Mouse (Mus musculus) layer of hippocampus, postnatal 25 days (tissue): ENCODE data around the gene 4930583I09Rik. TPM values are rescaled to one million over a fixed set of nuclear protein-coding genes. Genes with fewer than 3 reads are reported as not detected.

Source experiments
- DNase-seq, 2 experiments: peaks; one replicate each; pipeline ENCODE4 v3.0.0; 2022; ENCODE audit warnings: mixed read lengths in 2 of 2, low spot score in 1 of 2; ENCODE audit errors: extremely low spot score in 1 of 2
- total RNA-seq, 2 experiments: library from RNA; stranded (reverse); gene quantifications; 2 replicates each; pipeline ENCODE4 v1.2.3; 2021

Gene 4930583I09Rik
- total RNA-seq: not detected

- DNase-seq: no peak
Observed at GRCm38 (mm10) chr17:64835928-64836327, at the start of gene 4930583I09Rik. Gene 4930583I09Rik (minus strand): TSS chr17:64836071.

GRCm38 (mm10) chr17:64876111-64876510 is 40.2 kb upstream of the 4930583I09Rik start:
- DNase-seq: no peak

GRCm38 (mm10) chr17:64873651-64874072 is 37.8 kb upstream of the 4930583I09Rik start:
- DNase-seq: peak in 1 of 2 experiments; percentile 7

GRCm38 (mm10) chr17:64863817-64864216 is 27.9 kb upstream of the 4930583I09Rik start:
- DNase-seq: no peak

DNA sequence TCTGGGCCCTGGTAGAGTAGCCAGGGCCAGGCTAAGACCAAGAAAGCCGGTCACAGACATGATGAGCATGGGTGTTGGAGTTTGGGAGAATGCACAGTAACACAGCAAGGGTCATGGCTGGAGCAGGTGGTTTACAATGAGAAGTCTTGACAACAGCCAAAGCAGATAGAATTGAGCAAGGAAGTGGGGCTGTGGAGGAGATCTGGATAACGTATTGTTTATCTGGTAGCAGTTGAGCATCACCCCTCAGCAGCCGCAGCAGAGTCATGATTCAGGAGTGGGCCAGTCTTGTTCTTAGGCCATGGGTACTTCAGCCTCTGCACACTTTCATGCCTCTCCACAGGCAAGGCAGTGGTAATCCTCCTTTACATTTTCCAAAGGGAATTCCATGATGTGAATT is 25.1 kb upstream of the 4930583I09Rik start:
- no peak for DNase-seq

- no peak for DNase-seq
Observed at GRCm38 (mm10) chr17:64858848-64859247, 23.0 kb upstream of the 4930583I09Rik start.

DNA sequence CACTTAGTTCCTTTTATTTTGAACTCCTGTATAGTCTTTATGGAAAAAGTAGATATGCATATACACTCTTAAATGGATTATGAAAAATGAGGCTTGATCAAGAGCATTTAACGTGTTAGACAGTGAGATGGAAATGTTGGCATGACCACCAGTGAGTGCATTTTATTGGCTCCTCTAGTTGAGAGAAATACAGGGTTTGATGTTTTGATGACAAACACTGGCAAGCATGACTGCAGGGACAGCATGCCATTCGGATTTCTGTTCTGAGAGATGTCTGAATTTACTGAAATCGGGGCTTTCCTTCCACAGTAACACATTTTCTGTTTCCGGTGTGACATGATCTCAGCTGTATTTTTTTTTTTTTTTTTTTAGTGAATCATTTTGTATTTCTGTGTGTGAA is 12.2 kb upstream of the 4930583I09Rik start:
- DNase-seq: no peak

GRCm38 (mm10) chr17:64846654-64847053 is 10.8 kb upstream of the 4930583I09Rik start:
- DNase-seq: no peak

- no peak for DNase-seq
Observed at GRCm38 (mm10) chr17:64836892-64837291, 1.0 kb upstream of the 4930583I09Rik start.

DNA sequence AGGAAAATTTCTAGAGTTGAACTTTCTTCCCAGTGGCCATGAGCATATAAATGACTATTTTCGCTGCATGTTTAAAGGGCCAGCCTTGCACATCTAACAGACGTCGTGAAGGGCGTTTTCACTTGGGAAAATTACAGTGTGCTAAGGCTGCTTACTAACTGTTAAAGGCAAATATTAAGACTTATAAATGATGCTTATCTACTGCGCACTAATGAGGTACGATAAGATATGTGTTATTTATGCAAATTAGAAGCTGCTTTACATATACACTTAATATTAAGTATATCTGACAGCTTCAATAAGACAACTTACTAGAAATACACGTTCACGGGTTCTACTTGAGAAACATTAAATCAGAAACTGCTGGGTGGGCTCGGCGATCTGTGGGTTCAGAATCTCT is 481 bp upstream of the 4930583I09Rik start:
- DNase-seq: no peak

- DNase-seq: no peak
Observed at GRCm38 (mm10) chr17:64833906-64834490, 1.9 kb downstream of the 4930583I09Rik start.

- DNase-seq: no peak
Observed at GRCm38 (mm10) chr17:64833071-64833470, 2.8 kb downstream of the 4930583I09Rik start.

DNA sequence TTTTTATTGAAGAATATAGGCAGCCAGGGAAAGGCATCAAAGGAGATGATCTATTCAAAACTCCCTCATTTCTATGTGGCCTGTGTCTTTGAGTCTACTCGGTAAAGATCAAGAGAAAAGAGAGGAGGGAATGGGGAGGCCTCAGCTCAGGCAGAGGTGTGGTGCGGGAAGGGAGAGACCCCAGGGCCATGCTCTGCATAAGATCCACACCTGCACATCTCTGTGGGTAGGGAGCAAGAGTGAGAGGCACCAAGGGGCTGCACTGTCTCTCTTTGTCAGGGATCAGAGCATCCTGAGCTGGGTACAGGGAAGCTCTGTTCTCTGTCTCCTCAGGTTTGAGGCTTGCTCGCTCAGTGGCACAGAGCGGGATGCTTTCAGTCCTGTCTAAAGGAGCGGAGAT is 8.4 kb downstream of the 4930583I09Rik start:
- DNase-seq: no peak

GRCm38 (mm10) chr17:64826843-64827242 is 9.0 kb downstream of the 4930583I09Rik start:
- DNase-seq: no peak

- DNase-seq: no peak
Observed at GRCm38 (mm10) chr17:64822561-64822960, 13.3 kb downstream of the 4930583I09Rik start.

DNA sequence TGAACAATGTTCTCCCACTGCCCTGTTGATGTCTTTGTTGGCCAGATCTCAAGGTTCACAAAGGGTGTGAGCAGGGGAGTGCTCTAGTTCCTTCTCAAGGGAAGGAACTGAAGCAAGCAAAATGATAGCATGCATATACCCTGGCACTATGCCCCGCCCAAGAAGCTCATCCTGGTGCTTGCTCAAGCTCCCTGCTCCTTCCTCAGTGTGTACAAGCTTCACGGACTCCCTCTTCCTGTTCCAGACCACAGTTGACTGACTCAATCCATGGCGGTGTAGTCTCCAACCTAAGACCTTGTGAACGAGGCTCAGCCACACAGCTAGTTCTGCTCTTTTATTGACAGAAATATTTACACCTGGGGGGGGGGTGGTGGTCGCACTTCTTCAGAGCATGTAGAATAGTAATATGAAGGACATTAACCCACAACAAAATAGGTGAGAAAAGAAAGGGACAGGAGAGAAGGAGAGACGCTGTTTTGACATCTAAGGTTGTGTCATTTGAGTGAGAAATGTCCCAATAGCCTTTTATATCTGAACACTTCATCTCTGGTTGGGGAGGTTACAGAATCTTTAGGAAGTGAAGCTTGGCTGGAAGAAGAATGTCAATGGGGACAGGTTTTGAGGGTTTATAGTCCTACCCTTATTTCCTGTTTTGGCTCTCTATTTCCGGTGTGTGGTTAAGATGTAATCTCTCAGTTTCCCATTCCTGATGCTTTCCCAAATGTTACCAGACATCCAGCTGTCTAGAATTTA is 14.9 kb downstream of the 4930583I09Rik start:
- no peak for DNase-seq

DNA sequence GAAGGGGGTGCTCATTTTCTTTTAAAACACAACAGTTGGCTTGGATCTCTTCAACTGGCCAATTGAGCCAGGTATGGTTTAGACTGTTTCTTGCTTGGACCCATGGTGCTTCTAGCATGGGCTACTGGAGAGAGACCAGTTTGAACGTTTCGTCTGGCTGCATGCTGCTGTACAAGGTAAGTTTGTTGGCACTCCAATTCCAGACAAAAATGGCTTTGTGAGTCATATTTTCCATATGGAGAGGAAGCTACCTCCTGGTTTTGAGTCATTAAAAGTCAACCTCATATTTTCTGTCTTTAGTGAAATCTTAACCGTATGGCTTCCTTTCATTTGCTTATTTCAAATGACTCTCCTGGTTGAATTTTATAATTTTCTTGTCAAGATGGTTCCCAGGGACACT is 19.6 kb downstream of the 4930583I09Rik start:
- DNase-seq: no peak

DNA sequence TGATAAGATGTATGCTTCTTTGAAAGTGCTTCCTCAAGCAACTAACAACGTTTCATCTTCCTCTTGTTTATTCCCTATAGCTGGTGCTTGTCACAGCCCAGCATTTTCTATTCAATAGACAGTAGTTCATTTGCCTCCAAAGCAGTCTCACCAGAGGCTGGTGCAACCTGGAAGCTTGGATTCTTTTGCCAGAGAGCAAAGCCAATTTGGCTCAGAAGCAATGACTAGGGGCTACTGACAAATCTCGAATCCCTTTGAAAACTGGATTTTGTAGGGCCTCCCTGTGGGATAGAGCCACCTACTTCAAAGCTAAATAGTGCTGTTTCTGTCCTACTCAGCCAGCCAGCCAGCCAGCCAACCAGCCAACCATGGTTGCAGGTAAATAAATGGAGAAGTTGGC is 20.1 kb downstream of the 4930583I09Rik start:
- no peak for DNase-seq

DNA sequence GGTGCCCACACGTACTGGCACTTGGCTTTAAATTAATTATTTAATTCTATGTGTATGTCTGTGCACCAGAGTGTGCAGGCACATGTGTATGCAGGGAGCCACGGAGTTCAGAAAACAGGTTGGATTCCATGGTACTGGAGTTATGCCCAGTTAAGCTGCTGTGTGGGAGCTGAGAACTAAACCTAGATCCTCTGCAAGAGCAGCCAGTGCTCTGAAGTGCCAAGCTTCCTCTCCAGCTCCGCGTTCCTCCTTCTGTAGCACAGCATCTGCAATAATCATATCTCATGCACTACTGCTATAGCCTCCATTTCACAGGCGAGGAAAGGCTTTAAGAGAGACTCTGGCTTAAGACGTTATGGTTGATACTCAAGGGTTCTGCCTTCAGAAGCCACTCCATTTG is 22.3 kb downstream of the 4930583I09Rik start:
- no peak for DNase-seq

DNA sequence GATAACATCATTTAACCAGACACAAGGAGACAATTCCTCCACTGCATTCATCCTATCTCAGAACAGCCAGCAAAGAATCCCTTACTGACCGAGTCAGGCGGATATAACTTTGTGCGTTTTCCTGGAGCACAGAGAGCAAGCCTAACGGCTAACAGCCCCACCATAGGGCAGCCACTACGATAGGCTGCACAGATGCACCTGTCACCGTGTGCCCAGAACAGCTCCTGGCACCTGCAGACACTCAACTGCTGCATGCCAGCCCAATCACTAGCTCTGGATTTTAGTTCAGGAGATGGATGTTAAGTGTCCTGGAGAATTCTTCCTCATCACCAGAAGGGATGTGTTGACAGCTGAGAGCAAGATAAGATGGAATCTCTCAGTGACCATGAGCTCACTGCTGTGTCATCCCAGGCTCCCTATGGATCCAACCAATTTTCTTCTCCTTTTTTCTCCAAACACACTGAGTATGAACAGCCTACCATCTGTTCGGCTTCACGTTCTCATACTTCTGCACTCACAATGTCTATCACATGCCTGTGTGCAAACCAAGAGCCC is 29.8 kb downstream of the 4930583I09Rik start:
- no peak for DNase-seq

GRCm38 (mm10) chr17:64804375-64805124 is 31.3 kb downstream of the 4930583I09Rik start:
- no peak for DNase-seq
